Mouse (Mus musculus) WW6 (cell line): Measurements from ENCODE around the gene Prap1.
A peak's percentile ranks its signal among the peaks of the same experiment; 100 is the strongest.

Experiments used
- DNase-seq: peaks from one replicate; pipeline ENCODE4 v3.0.0-alpha.2; 2013; ENCODE audit warnings: low read depth, low spot score

Gene Prap1

DNA sequence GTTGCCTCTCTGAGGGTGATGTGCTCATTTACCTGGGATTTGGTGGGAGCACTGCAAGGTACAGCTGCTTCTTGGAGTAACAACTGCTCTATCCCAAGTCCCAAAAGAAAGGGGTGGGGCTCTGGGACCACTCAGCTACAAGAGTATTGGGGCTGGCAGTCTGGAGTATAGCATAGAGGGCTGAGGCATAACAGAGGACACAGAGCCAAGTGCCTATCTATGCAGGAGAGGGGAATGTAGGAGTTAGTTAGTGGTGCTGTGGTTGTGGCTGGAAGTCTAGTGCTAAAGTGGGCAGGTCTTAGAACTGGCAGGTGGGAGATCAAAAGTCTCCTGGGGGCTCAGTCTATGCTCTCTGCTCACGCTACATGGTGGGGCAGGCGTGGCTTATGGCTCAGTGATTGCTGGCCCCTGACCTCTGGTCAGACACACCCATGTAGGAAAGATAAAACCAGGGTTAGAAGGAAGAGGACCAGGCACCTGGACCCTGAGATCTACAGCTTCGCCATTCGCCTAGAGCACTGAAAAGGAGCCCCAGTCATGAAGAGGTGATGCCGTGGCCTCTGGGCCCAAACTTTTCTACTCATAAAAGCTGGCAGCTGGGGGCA lies at the start of gene Prap1:
Gene Prap1, plus strand, starts transcription at position 472 of the 605 bp plus-strand sequence.
- DNase-seq = no peak

DNA sequence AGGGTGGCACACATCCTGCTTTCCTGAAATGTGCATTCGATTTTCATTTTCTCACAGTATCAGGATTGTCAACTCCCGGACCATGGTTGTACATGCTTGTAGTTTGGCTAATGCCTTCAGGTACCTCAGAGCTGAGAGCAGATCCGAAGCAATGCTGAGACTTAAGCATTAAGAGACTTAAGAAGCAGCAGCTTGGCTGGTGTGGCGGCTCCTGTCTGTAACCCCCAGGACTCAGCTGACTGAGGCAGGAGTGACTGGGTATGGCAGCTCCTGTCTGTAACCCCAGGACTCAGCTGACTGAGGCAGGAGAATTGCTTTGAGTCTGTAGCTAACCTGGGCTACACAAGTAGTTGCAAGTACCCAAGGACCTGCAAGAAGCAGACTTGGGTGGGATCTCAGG lies 47.6 kb upstream of the Prap1 start:
- no peak for DNase-seq

- no peak for DNase-seq
Measured at GRCm38 (mm10) chr7:140047811-140048311, 45.3 kb upstream of the Prap1 start.

GRCm38 (mm10) chr7:140048361-140049114 lies 44.7 kb upstream of the Prap1 start, which contains the start of gene Msx3:
Gene Msx3, minus strand, starts transcription at chr7:140049089.
- DNase-seq = no peak

GRCm38 (mm10) chr7:140049115-140049689 lies 44.0 kb upstream of the Prap1 start:
- DNase-seq = no peak

GRCm38 (mm10) chr7:140054124-140054523 lies 39.1 kb upstream of the Prap1 start:
- DNase-seq = no peak

DNA sequence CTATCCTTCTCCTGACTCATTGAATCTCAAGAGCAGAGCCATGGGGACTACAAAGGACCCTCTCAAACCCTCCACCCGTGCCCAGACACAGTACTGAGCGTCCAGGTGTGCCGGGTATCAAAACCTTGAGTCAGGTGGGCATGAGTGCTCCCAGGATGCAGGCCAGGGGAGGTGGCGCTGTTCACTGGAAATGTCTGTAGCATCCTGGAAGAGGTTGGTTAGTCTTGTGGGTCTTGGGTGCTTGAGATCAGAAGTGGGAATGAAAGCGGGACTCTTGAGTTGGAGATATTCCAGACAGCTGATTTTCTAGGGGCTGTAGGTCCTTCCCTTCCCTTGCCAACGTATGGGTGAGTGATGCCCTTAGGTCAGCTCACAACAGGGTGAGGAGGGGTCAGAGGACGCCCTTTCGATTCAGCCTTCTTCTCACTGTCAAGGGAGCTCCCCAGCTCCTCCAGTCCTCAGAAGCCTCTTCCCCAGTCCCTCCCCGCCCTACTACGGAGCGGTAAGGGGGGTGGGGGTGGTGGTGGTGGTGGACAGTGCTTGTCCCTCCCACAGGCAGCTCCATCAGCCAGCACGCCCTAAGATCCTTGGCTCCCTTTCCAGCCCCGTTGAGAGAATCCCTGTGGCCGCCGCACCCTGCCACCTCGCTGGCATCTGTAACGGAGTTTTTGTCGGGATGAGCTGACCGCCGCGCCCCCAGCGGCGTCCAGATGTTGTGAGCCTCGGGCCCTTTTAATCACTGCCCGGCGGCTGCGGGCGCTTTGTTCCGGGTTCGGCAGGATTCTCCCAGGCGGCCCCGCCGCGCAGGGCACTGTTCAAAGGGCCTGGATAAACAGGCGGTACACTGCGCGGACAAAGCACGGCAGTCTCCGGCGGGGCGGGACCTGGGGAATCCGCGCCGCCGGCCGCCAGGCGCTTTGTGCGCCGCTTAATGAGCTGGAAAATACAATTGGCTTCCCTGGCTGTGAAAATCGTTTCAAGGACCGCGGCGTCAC lies 35.5 kb upstream of the Prap1 start:
- DNase-seq = no peak

DNA sequence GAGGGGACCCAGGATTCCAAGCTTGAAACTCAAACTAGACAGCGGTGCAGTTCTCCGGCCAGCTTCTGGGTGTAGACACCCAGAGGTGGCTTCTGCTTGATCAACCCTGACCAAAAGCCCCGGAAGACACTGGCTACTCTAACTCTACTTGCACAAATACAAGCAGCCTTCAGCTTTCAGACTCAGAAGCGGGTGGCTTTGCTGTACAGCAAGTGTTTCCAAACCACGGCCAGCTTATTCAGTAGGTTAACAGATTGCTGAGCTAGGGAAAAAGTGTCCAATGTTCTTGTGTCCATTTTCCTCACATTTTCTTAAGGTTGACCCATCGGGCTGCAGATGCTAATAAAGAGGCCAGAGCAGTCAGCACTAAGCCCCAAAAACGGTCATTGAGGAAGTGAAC lies 34.7 kb upstream of the Prap1 start:
- DNase-seq = no peak

DNA sequence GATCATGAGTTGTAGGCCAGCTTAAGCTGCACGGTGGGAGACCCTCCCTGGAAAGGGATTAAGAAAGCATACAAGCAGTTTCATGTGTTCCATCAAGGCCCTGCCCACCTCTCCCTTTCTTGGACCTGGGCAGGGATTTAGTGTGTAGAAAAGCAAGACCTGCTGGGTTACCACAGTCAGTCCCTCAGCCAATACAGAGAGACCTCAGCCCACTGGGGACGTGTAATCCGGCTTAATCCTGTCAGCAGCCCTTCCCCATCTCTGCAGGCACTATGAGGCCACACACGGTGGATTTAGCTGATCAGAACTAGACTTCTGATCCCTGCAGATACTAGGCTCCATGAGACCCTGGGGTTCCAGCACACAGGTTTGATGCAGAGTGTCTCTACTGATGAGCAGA lies 33.6 kb upstream of the Prap1 start:
- no peak for DNase-seq

DNA sequence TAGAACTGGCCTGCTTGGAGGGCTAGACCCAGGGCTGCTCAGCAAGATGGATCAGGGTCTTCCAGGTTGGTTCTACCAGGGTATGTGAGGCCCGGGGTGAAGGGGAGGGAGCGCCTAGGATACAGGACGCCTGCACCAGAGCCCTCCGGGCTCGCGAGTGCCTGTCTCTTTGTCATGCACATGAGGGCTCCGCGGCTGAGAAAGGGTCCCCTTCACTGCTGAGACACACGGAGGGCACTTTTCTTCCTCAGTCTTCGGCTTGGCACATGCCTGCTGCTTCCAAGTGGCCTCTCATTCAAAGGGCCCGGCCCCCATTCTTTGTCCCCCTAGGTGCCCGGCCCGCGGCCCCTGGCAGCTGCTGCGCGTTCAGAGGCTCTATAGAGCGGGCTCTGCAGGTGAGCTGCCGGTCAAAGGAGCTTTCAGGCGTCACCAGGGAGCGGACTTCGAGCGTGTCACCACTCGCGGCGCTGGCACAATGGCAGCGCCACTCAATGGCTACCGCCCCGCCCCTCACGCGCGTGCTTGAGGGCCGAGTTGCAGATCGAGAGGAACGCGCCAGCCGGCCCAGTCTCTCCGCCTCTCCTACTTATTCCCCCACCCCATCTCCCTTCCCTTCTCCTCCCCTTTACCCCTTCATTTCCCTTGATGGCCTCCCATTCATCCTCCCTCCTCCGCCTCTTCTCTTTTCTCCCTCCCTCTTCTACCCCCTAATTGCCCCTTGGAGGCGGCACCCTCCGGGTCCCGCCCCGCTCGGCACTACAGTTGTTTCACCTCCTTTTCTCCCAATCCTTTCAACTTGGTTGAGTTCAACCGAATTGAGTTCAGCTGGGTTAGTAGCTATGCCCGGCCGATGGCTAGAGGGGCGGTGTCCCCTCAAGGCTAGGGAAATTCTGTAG lies 32.0 kb upstream of the Prap1 start:
- DNase-seq = no peak

- no peak for DNase-seq
Measured at GRCm38 (mm10) chr7:140061832-140062130, 31.4 kb upstream of the Prap1 start.

DNA sequence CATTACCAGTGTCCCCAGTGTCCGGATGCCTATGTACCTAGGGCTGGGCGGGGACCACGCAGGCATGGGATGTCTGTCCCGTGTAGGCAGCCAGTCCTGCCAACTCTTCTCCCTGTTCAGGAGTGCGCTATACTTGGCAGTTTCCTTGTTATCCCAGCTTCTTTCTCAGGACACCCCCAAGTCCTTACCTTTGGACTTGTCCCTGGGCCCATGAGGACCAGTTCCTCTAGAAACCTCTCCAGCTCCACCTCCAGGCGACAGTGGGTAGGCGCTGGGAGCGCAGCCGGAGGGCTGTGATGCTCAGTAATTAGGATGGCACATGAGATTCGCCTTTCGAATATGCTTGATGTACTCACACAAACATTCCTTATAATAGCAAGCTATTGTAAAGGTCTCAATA lies 30.9 kb upstream of the Prap1 start:
- DNase-seq = no peak

- no peak for DNase-seq
Measured at GRCm38 (mm10) chr7:140063092-140063491, 30.1 kb upstream of the Prap1 start.

DNA sequence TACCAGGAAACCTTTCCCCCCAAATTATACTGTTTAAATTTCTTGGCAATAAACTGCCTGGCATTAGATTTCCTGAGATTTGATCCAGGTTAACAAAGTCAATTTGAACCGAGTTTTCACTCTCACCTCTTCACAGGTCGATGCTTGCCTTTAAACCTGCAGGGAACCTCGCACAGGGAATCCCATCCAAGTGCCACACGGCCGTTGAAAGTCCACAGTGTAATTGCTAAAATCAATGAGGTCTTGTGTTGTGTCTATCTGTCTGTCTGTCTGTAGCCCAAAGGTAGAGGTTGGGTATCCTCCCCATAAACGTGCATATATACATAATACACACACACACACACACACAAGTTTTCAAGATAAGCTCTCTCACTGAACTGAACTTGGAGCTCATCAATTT lies 25.8 kb upstream of the Prap1 start:
- no peak for DNase-seq

- no peak for DNase-seq
Measured at GRCm38 (mm10) chr7:140070042-140070711, 23.0 kb upstream of the Prap1 start.

DNA sequence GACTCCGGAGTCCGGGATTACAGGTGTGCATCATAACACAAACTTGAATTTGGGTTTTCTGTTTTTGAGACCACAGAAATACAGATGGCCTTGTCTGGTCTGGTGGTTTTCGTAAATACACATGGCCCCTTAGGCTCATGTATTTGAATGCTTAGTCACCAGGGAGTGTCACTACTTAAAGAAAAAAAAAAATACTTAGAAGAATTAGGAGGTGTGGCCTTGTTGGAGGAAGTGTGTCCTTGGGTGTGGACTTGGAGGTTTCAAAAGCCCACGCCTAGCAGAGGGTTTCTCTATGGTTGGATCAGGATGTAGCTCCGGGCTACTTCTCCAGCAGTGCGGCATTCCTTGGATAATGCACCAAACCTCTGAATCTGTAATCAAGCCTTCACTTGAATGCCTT lies 15.5 kb upstream of the Prap1 start:
- DNase-seq = no peak

GRCm38 (mm10) chr7:140078711-140079110 lies 14.5 kb upstream of the Prap1 start:
- no peak for DNase-seq

DNA sequence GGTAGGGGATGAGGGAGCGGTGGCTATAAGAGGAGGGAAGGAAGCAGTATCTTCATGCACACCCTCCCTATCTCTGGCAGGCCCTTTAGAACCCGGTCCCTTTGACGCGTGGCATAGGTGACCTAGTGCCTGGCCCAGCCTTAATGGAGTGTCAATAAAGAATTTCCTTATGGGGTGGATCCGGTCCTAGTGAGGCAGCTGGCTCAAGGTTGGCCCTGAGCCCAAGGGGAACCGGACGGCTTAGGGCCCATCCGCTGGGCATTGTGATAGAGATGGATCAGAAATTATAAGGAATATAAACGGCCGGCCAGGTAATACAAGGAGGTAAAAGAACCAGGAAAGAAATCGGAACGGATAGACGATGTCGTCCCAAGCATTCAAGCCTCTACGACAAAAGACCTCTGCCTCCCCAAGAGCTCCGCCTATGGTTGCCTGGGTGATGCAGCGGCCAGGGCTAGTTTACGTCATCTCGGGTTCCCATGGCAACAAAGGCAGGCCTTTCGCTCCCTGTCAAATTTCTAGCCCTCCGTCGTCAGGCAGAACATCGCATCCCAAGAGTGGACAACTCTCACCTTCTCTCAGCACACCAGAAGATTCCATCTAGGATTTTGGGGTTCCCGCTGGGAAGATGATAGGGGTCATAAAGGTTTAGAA lies 12.6 kb upstream of the Prap1 start:
- DNase-seq = peak; percentile 70

GRCm38 (mm10) chr7:140081408-140082241 lies 11.6 kb upstream of the Prap1 start:
- no peak for DNase-seq
